Mouse (Mus musculus) heart, embryonic 12.5 days (tissue): Measurements from ENCODE around the gene Sap18. TPM values are rescaled to one million over a fixed set of nuclear protein-coding genes. Genes with fewer than 3 reads are reported as not detected.

Experiments used
- ATAC-seq: fragments of 200-750 bp; cut with Nextera tagmentation; 2 replicates; pipeline ENCODE4 v1.8.0; 2017; ENCODE audit warnings: moderate TSS enrichment, moderate library complexity; ENCODE audit not compliant: insufficient number of reproducible peaks, low FRiP score
- H3K27ac ChIP-seq: fragments of 300-500 bp; sonication (generic); 2 replicates; pipeline ENCODE4 v1.5.1; 2016; ENCODE audit warnings: mild to moderate bottlenecking, moderate library complexity; ENCODE audit not compliant: poor library complexity, severe bottlenecking
- H3K27me3 ChIP-seq: fragments of 300-500 bp; sonication (generic); replicated peaks from 2 replicates; pipeline ENCODE4 v1.6.1; 2016; ENCODE audit warnings: mild to moderate bottlenecking, moderate library complexity
- H3K36me3 ChIP-seq: fragments of 300-500 bp; sonication (generic); 2 replicates; pipeline ENCODE4 v1.6.1; 2016; ENCODE audit warnings: mild to moderate bottlenecking, moderate library complexity
- H3K4me1 ChIP-seq: fragments of 300-500 bp; sonication (generic); replicated peaks from 2 replicates; pipeline ENCODE4 v1.6.1; 2016; ENCODE audit warnings: mild to moderate bottlenecking
- H3K4me2 ChIP-seq: fragments of 300-500 bp; sonication (generic); 2 replicates; pipeline ENCODE4 v1.6.1; 2016; ENCODE audit warnings: mild to moderate bottlenecking, moderate library complexity
- H3K4me3 ChIP-seq: fragments of 300-500 bp; sonication (generic); 2 replicates; pipeline ENCODE4 v1.5.1; 2016; ENCODE audit warnings: mild to moderate bottlenecking
- H3K9ac ChIP-seq: fragments of 300-500 bp; sonication (generic); 2 replicates; pipeline ENCODE4 v1.6.1; 2016; ENCODE audit warnings: mild to moderate bottlenecking, moderate library complexity
- H3K9me3 ChIP-seq: fragments of 300-500 bp; sonication (generic); replicated peaks from 2 replicates; pipeline ENCODE4 v1.6.1; 2016; ENCODE audit warnings: mild to moderate bottlenecking, moderate library complexity
- WGBS: fragments of 180-500 bp; shearing (Covaris S2); methylation state at CpG from one replicate; pipeline ENCODE4 v1.1.7; 2016; 5-methylcytosine and 5-hydroxymethylcytosine counted together
- polyA plus RNA-seq: library from polyadenylated mRNA; unstranded; fragments of >200 nt; fragmentation: Nextera tagmentation; extraction: Ambion mirVana; gene quantifications from 2 replicates; pipeline ENCODE4 v1.2.1, GENCODE M21; 2016

The Sap18 gene
- polyA plus RNA-seq, 1 experiment from 2014 or later: 19.4 TPM

DNA sequence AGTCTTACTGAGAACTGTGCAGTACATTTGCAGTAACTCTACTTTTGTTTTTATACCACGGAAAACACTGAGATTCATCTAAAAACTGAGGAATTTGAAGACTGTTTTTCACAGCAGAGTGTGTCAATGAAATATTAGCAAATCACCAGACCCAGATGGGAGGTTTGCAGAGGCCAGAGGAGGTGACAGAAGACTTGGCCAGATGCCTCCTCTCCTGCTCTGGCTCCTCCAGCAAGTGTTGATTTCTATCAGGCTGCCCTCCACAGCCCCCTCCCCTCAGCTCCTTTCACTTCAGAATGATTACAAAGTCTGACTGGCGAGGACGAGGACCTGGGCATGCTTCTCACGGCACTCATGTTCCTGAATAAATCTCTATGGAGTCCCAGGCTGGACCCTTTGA, 10.6 kb upstream of the Sap18 start:
- H3K9ac ChIP-seq: no peak overlapping the region
- H3K9me3 ChIP-seq: no peaks in the 10 kb centered on the region; the same call in 1 of the 2 replicates
- H3K4me3 ChIP-seq: no peak overlapping the region
- H3K27me3 ChIP-seq: no peaks in the 10 kb centered on the region
- no peaks in the 10 kb centered on the region for H3K36me3 ChIP-seq
- H3K4me2 ChIP-seq: no peak overlapping the region
- no peaks in the 10 kb centered on the region; the same call in 1 of the 2 replicates for H3K4me1 ChIP-seq
- 48% methylated on average over 4 of the region's 4 CpGs for WGBS
- no peak overlapping the region for H3K27ac ChIP-seq
- no peak for ATAC-seq

DNA sequence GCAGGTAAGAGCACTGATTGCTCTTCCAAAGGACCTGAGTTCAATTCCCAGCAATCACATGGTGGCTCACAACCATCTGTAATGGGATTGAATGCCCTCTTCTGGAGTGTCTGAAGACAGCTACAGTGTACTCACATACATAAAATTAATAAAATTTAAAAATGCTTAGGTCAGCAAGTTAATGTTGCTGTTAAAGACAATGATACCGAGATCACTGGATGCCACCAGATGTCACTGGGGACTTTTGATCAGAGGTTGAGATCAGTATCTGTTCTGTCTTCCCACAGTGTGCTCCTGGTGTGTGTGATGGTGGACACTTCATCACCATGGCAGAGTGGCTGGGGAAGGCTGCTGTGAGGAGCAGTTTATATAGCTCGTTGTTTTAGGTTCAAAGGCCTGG, 8.7 kb upstream of the Sap18 start:
- no peak for ATAC-seq
- Histone ChIP-seq H3K27ac (no peak overlapping the region), H3K9me3 (no peaks in the 10 kb centered on the region; the same call in 1 of the 2 replicates), H3K4me2 (no peak overlapping the region), H3K4me1 (no peaks in the 10 kb centered on the region; the same call in 1 of the 2 replicates), H3K9ac (no peak overlapping the region), H3K4me3 (no peak overlapping the region), H3K36me3 (no peaks in the 10 kb centered on the region), H3K27me3 (no peaks in the 10 kb centered on the region)
- 79% methylated on average over 2 of the region's 2 CpGs for WGBS

DNA sequence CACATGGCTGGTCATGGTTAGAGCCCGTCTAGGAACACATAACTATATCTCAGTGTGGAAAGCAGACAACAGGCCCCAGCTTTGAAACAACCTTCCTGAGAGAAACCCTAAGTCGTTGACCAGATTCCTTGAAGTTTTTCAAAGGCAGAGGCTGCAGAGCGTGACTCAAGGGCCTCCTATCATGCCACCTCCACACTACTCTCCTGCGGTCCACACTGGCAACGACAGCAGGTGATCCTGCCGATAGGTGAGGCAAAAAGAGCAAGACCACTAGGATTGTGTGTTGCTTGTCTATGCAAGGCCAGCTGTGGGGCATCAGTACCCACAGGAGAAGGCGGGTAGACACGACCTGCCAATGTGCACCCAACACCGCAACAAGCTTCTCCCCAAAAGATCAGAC, 8.2 kb upstream of the Sap18 start:
- Histone ChIP-seq H3K4me1 (no peaks in the 10 kb centered on the region; the same call in 1 of the 2 replicates), H3K9me3 (no peaks in the 10 kb centered on the region; the same call in 1 of the 2 replicates), H3K9ac (no peak overlapping the region), H3K36me3 (no peaks in the 10 kb centered on the region), H3K4me3 (no peak overlapping the region), H3K4me2 (no peak overlapping the region), H3K27me3 (no peaks in the 10 kb centered on the region), H3K27ac (no peak overlapping the region)
- no peak for ATAC-seq
- 83% methylated on average over 9 of the region's 9 CpGs for WGBS

DNA sequence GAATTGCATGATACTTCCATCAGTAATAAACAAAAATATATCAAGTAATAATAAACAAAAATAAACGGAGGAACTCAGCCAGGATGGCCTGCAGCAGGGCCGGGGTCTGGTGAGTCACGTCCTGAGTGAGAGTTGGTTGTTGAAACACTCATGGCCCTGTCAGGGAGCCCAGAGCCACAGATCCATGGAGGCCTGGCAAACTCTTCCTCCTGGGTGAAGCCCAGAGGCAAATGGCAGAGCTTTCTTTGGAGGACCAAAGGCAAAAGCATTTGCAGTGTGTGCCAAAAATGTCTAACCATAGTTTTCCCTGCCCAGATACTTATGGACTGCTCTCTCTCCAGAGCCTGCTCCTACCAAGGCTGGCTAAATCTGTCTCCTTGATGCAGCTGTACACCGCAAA, 6.8 kb upstream of the Sap18 start:
- no peak for ATAC-seq
- no peak overlapping the region for H3K9ac ChIP-seq
- no peak overlapping the region for H3K27ac ChIP-seq
- H3K4me3 ChIP-seq: no peak overlapping the region
- no peaks in the 10 kb centered on the region for H3K27me3 ChIP-seq
- H3K36me3 ChIP-seq: no peaks in the 10 kb centered on the region
- no peaks in the 10 kb centered on the region; the same call in 1 of the 2 replicates for H3K9me3 ChIP-seq
- H3K4me1 ChIP-seq: no peaks in the 10 kb centered on the region; the same call in 1 of the 2 replicates
- H3K4me2 ChIP-seq: no peak overlapping the region
- 75% methylated on average over 4 of the region's 4 CpGs for WGBS

DNA sequence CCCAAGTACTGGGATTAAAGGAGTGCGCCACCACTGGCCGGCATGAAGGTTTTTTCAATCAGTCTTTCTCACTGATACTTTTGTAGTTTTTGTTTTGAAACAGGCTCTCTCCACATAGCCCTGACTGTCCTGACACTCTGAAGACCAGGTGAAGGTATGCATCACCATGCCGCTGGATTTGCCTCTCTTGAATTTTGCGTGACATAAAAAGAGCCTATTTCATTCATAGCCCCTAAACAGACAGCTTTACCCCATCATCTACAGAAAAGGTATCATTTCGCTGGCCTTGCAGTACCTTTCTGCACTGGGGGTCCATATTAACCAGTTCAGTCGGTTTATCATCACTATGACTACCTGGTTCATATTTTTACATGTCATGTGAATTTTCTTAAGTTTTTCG, 429 bp upstream of the Sap18 start:
- Histone ChIP-seq H3K27ac (peak overlapping the region; percentile 28; the same call in 1 of the 2 replicates), H3K4me1 (peaks cover 11% of the 10 kb centered on the region), H3K36me3 (peaks cover 14% of the 10 kb centered on the region), H3K4me2 (peak overlapping the region; percentile 77), H3K27me3 (no peaks in the 10 kb centered on the region), H3K9ac (peak overlapping the region; percentile 60; the same call in 1 of the 2 replicates), H3K9me3 (no peaks in the 10 kb centered on the region), H3K4me3 (peak overlapping the region; percentile 70)
- ATAC-seq: no peak; the same call in 1 of the 2 replicates
- 9% methylated on average over 7 of the region's 7 CpGs for WGBS

DNA sequence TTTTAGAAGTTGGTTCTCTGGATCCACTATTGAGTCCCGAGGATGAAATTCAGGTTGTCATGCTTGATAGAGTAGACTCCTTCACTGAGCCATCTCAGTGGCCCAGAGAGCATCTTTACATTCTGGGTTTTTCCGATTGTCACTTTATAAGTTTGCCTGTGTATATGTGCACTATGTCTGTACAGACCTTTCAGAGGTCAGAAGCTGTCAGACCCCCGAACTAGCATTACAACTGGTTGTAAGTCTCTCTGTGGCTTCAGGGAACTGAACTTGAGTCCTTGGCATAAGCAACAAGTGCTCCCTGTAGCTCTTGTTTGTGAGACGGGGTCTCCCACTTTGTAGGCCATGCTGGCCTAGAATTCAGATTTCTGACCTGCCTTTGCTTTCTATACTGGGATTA, 5.8 kb downstream of the Sap18 start:
- Histone ChIP-seq H3K36me3 (peaks cover 72% of the 10 kb centered on the region), H3K27ac (no peak overlapping the region), H3K27me3 (no peaks in the 10 kb centered on the region), H3K9me3 (no peaks in the 10 kb centered on the region), H3K4me2 (no peak overlapping the region), H3K4me1 (peaks cover 15% of the 10 kb centered on the region), H3K4me3 (no peak overlapping the region), H3K9ac (no peak overlapping the region)
- 80% methylated on average over 4 of the region's 4 CpGs for WGBS
- no peak for ATAC-seq

DNA sequence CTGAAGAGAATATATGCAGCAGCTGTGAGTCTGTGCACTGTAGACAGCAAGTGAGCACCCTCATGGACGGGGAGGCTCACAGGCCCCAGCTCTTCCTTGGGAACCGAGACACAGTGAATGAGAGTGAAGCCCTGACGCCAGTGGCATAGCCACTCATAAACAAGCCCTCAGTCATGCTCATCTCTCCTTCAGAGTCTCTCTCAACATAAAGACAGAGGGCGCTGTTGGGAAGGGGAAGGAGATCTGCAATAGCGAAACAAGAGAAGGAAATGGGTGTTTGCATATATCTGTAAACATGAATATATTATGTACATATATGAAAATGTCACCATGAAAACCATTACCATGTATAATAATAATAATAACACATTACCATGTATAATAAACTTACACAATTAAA, 10.6 kb downstream of the Sap18 start:
- H3K36me3 ChIP-seq: peaks cover 88% of the 10 kb centered on the region
- no peaks in the 10 kb centered on the region for H3K9me3 ChIP-seq
- H3K9ac ChIP-seq: no peak overlapping the region
- H3K4me3 ChIP-seq: no peak overlapping the region
- no peak for ATAC-seq
- no peak overlapping the region for H3K4me2 ChIP-seq
- no peaks in the 10 kb centered on the region for H3K27me3 ChIP-seq
- 78% methylated on average over 5 of the region's 5 CpGs for WGBS
- H3K27ac ChIP-seq: no peak overlapping the region
- H3K4me1 ChIP-seq: 0 out of 2 replicates have a peak, but pooled peaks cover 4% of the 10 kb centered on the region

DNA sequence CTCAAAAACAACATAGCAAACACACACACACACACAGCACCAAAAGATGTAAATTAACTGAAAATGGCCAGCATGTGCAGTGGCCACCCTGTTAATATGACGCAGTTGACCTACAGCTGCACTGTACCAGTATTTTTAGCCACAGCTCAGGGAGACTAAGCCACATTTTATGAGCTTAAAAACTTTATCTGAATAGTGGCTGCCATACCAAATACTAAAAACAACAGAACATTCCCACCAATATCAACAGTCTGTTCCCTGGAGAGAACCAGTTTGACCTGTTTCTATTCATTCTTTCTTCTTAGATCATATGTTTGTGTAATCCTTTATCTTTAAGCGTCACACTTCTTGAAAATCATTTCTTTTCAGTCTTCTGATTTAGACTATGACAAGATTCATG, 12.9 kb downstream of the Sap18 start:
- no peak for ATAC-seq

DNA sequence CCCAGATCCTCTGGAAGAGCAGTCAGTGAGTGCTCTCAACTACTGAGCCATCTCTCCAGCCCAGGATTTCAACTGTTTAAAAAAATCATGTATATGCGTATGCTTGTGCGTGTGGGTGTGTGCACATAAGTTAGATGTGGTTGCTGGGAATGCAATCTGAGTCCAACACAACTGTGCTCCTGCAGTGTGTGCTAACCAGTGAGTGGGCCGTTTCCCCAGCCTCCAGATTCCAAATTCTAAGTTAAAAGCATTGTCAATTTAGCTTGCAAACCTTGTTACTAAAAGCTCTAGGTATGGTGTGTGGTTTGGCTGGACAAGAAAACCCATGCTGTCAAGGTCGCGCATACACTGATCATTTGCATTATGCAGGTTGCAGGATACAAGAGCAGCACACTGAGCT, 13.9 kb downstream of the Sap18 start:
- ATAC-seq: no peak
- no peak overlapping the region for H3K9ac ChIP-seq
- no peaks in the 10 kb centered on the region for H3K27me3 ChIP-seq
- WGBS: 97% methylated on average over 5 of the region's 5 CpGs
- peaks cover 81% of the 10 kb centered on the region for H3K36me3 ChIP-seq
- no peak overlapping the region for H3K4me2 ChIP-seq
- no peak overlapping the region for H3K4me3 ChIP-seq
- no peaks in the 10 kb centered on the region for H3K4me1 ChIP-seq
- H3K27ac ChIP-seq: no peak overlapping the region
- no peaks in the 10 kb centered on the region; the same call in 1 of the 2 replicates for H3K9me3 ChIP-seq

More for the DNA sequence above, 12.9 kb downstream of the Sap18 start:
- H3K27ac ChIP-seq: no peak overlapping the region
- no peak overlapping the region for H3K4me3 ChIP-seq
- no peak overlapping the region for H3K4me2 ChIP-seq
- H3K4me1 ChIP-seq: no peaks in the 10 kb centered on the region
- H3K9me3 ChIP-seq: no peaks in the 10 kb centered on the region; the same call in 1 of the 2 replicates
- no peak overlapping the region for H3K9ac ChIP-seq
- 84% methylated on average over 2 of the region's 2 CpGs for WGBS
- peaks cover 83% of the 10 kb centered on the region for H3K36me3 ChIP-seq
- no peaks in the 10 kb centered on the region for H3K27me3 ChIP-seq

DNA sequence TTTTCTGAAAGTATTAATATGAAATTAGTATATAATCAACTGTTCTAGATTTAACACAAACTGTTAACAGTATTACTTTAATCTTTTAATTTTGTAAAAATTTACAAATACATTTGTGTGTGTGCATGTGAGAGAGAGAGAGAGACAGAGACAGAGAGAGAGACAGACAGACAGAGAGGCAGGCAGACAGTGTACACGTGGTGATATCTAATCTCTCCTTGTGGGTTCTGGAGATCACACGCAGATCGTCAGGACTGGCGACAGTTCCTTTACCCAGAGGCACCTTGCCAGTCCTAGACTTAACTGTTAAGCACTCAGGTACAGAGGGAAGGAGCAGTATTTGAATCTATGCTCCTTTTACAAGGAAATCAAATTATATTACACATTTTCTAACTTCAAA, 22.9 kb downstream of the Sap18 start:
- no peak overlapping the region for H3K27ac ChIP-seq
- H3K9me3 ChIP-seq: no peaks in the 10 kb centered on the region
- H3K4me3 ChIP-seq: no peak overlapping the region
- H3K36me3 ChIP-seq: peaks cover 57% of the 10 kb centered on the region
- peaks cover 5% of the 10 kb centered on the region; the same call in 1 of the 2 replicates for H3K4me1 ChIP-seq
- WGBS: 43% methylated on average over 4 of the region's 4 CpGs
- H3K9ac ChIP-seq: no peak overlapping the region
- ATAC-seq: no peak
- no peak overlapping the region for H3K4me2 ChIP-seq
- H3K27me3 ChIP-seq: no peaks in the 10 kb centered on the region

DNA sequence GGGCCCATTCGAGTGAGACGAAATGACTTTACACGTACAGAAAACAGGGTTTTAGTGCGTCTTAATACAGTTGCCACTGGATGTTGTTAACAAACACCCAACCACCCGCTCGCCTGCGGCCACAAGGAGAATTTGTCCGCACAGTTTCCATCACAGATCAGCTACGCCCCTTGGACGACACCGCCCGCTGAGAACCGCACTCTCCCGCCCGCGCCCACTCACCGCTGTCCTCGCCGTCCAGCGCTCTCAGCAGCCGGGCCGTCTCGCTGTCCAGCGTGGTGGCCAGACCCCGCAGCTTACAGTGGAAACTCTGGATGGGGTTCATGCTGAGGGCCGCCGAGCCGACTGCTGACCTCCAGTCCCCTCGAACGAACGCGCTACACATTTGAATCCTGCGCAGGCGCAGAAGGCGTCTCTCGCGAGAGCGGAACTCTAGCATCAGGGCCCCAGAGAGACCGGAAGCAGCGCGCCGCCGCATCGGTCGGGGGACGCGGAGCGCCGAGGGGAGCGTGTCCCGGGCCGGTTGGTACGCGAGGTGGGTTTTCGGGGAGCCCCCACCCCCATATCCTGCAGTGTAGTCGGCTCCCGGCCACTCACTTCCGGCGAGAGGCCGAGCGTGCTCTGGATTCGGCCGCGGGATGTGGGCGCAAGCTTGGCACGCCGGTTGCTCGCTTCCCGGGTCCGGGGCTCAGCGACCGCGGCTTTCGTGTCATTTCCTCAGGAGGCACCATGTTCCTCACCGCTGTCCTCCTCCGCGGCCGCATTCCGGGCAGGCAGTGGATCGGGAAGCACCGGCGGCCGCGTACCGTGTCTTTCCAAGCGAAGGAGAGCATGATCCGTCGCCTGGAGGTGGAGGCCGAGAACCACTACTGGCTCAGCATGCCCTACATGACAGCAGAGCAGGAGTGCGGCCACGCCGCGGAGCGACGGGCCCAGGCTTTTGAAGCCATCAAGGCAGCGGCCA, 28.1 kb downstream of the Sap18 start, which contains the start of the genes Ska3 and Mrpl57:
TSS of gene Ska3 (minus strand) at position 398 of the 964 bp plus-strand sequence.
TSS of gene Mrpl57 (plus strand) at position 447 of the 964 bp plus-strand sequence.
- H3K27ac ChIP-seq: peak within 1 kb of the TSS; percentile 79
- H3K4me3 ChIP-seq: peak within 1 kb of the TSS; percentile 65
- no peaks in the 10 kb centered on the region for H3K9me3 ChIP-seq
- H3K27me3 ChIP-seq: no peaks in the 10 kb centered on the region
- H3K4me1 ChIP-seq: peaks cover 17% of the 10 kb centered on the region
- peak; percentile 95 for ATAC-seq
- H3K9ac ChIP-seq: peak within 1 kb of the TSS; percentile 80
- H3K36me3 ChIP-seq: peaks cover 14% of the 10 kb centered on the region
- peak within 1 kb of the TSS; percentile 73 for H3K4me2 ChIP-seq
- under 1% methylated on average over 96 of the region's 96 CpGs for WGBS
